Mouse (Mus musculus): Measurements from ENCODE around the gene Gpr137b. TPM values are rescaled to one million over a fixed set of nuclear protein-coding genes. Genes with fewer than 3 reads are reported as not detected.
"Not testable (repeated sequence)": the region's sequence is repeated elsewhere in the genome, so short reads cannot be mapped to it uniquely, and the experiment has no call there.

The Gpr137b gene
- polyA plus RNA-seq, 1 experiment: 7.5 TPM

DNA sequence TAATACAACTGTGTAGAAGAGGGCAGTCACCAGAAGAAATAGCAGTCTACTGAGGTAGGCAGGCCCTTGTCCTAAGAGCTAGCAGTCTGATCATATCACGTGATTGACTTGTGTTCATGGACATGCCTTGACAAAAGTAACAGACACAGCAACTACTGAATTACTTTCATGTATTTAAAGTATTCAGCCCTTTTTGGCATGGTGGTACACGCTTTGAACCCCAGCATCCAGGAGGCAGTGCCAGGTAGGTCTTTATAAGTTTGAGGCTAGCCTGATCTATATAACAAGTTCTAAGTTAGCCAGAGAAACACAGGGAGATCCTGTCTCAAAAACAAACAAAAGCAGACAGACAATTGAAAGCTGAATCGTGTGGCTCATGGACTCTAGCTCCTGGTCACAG lies 7.0 kb upstream of the Gpr137b start:
- not testable (repeated sequence) for H3K4me3 ChIP-seq (ENCODE audit: insufficient read depth, low read depth, low read length); H3K27ac ChIP-seq (replicated peaks; ENCODE audit: low read depth, low read length); H3K4me1 ChIP-seq (ENCODE audit: control insufficient read depth, insufficient read depth, insufficient read length, low read length)

DNA sequence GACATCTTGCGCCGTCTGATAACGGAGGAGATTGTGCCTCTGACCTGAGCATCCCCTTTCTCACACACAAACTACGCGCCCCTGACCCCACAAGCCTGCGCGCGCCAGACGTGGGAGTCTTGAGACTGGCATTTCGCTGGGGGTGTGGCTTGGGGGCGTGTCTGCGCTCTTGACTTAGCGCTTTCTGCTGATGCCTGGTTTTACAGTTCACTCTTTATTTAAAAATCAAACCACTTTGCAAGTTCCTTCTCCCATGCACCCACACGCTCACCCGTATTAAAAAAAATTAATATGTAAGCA lies 232 bp upstream of the Gpr137b start:
- peak overlapping the region; percentile 48 for H3K4me3 ChIP-seq (ENCODE audit: insufficient read depth, low read depth, low read length)
- not testable (repeated sequence) for H3K4me1 ChIP-seq (ENCODE audit: control insufficient read depth, insufficient read depth, insufficient read length, low read length); H3K27ac ChIP-seq (replicated peaks; ENCODE audit: low read depth, low read length)

- not testable (repeated sequence) for H3K4me1 ChIP-seq (ENCODE audit: control insufficient read depth, insufficient read depth, insufficient read length, low read length); H3K4me3 ChIP-seq (ENCODE audit: insufficient read depth, low read depth, low read length); H3K27ac ChIP-seq (replicated peaks; ENCODE audit: low read depth, low read length)
Observed at GRCm38 (mm10) chr13:13378168-13378859, 15.5 kb downstream of the Gpr137b start.

DNA sequence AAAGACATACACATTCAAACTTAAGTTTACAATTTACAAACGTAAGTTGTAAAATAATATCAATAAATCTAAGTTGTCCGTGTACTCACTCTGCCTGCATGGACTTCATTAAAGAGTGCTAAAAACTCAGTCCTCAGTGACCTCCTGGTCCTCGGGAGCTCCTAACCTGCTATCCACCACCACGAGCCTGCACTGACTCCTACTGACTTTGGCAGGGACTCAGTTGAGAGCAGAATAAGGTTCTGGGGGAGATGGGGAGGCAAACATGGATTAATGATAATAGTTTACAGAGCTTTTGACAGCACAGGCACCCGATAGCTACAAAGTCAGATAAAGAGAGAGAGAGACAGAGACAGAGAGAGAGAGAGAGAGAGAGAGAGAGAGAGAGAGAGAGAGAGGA lies 16.6 kb downstream of the Gpr137b start:
- H3K4me1 ChIP-seq (ENCODE audit: control insufficient read depth, insufficient read depth, insufficient read length, low read length): no peaks in the 10 kb centered on the region
- H3K27ac ChIP-seq (replicated peaks; ENCODE audit: low read depth, low read length): no peak overlapping the region
- no peak overlapping the region for H3K4me3 ChIP-seq (ENCODE audit: insufficient read depth, low read depth, low read length)

- H3K4me1 ChIP-seq (ENCODE audit: control insufficient read depth, insufficient read depth, insufficient read length, low read length); H3K4me3 ChIP-seq (ENCODE audit: insufficient read depth, low read depth, low read length); H3K27ac ChIP-seq (replicated peaks; ENCODE audit: low read depth, low read length): not testable (repeated sequence)
Observed at GRCm38 (mm10) chr13:13373965-13374364, 19.8 kb downstream of the Gpr137b start.

- not testable (repeated sequence) for H3K4me1 ChIP-seq (ENCODE audit: control insufficient read depth, insufficient read depth, insufficient read length, low read length); H3K4me3 ChIP-seq (ENCODE audit: insufficient read depth, low read depth, low read length); H3K27ac ChIP-seq (replicated peaks; ENCODE audit: low read depth, low read length)
Observed at GRCm38 (mm10) chr13:13371436-13371835, 22.4 kb downstream of the Gpr137b start.

DNA sequence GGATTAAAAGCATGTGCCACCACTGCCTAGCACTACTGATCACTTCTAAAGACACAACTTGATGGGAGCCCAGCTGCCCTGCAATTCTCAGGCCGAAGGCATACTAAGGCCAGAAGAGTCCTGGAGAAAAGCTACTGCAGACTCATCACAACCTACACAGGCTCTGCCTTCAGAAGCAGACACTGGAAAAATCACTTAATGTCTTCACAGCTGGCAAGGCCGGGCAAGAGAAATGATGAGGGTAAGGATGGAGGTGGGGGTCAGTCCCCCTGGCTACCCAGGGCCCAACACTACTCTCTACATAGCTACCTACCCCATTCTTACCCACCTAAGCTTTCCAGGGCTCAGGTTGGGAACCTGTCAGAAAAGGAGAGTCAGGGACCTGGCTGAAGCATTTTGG lies 27.4 kb downstream of the Gpr137b start:
- not testable (repeated sequence) for H3K27ac ChIP-seq (replicated peaks; ENCODE audit: low read depth, low read length); H3K4me3 ChIP-seq (ENCODE audit: insufficient read depth, low read depth, low read length); H3K4me1 ChIP-seq (ENCODE audit: control insufficient read depth, insufficient read depth, insufficient read length, low read length)

DNA sequence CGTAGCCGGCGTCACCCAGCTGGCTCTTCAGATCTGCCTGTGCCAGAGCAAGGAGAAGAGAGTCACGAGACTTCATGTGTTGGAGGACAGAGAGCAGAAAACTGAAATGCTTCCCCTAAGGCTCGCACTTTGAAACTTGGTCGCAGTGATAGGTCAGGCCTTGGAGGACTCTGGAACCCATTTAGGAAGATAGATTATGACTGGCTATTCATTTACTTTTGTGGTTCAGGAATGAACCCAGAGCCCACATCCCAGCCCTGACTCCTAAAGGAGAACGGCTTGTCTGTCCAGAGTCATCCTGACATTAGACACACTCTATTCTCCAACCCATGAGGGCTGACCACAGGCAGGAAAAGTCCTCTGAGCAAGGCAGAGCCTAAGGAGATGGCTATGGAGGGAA lies 30.3 kb downstream of the Gpr137b start:
- not testable (repeated sequence) for H3K27ac ChIP-seq (replicated peaks; ENCODE audit: low read depth, low read length); H3K4me1 ChIP-seq (ENCODE audit: control insufficient read depth, insufficient read depth, insufficient read length, low read length); H3K4me3 ChIP-seq (ENCODE audit: insufficient read depth, low read depth, low read length)

GRCm38 (mm10) chr13:13362261-13362660 lies 31.6 kb downstream of the Gpr137b start:
- H3K4me3 ChIP-seq (ENCODE audit: insufficient read depth, low read depth, low read length); H3K4me1 ChIP-seq (ENCODE audit: control insufficient read depth, insufficient read depth, insufficient read length, low read length); H3K27ac ChIP-seq (replicated peaks; ENCODE audit: low read depth, low read length): not testable (repeated sequence)

GRCm38 (mm10) chr13:13360045-13360444 lies 33.8 kb downstream of the Gpr137b start:
- H3K4me3 ChIP-seq (ENCODE audit: insufficient read depth, low read depth, low read length); H3K4me1 ChIP-seq (ENCODE audit: control insufficient read depth, insufficient read depth, insufficient read length, low read length); H3K27ac ChIP-seq (replicated peaks; ENCODE audit: low read depth, low read length): not testable (repeated sequence)

- H3K27ac ChIP-seq (replicated peaks; ENCODE audit: low read depth, low read length); H3K4me1 ChIP-seq (ENCODE audit: control insufficient read depth, insufficient read depth, insufficient read length, low read length); H3K4me3 ChIP-seq (ENCODE audit: insufficient read depth, low read depth, low read length): not testable (repeated sequence)
Observed at GRCm38 (mm10) chr13:13358602-13359001, 35.2 kb downstream of the Gpr137b start.

GRCm38 (mm10) chr13:13358097-13358496 lies 35.7 kb downstream of the Gpr137b start:
- not testable (repeated sequence) for H3K4me1 ChIP-seq (ENCODE audit: control insufficient read depth, insufficient read depth, insufficient read length, low read length); H3K27ac ChIP-seq (replicated peaks; ENCODE audit: low read depth, low read length); H3K4me3 ChIP-seq (ENCODE audit: insufficient read depth, low read depth, low read length)

DNA sequence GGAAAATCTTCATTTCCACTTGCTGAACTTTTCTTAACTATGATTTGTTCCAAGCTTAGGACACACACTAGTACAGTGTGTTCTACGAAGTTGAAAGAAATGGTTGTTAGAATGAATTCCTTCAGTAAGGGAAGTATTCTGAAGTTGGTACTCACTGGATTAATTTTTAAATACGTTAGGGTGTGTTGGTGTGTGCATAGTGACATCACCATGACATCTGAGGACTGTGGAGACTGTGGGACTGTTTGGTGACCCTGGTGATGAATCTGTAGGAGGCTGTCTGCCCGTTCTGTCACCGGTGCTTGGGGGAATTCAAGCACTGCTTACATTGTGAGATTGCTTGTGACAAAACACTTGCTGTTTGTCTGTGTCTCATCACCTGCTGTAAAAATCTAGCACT lies 41.7 kb downstream of the Gpr137b start:
- H3K4me3 ChIP-seq (ENCODE audit: insufficient read depth, low read depth, low read length): not testable (repeated sequence)

DNA sequence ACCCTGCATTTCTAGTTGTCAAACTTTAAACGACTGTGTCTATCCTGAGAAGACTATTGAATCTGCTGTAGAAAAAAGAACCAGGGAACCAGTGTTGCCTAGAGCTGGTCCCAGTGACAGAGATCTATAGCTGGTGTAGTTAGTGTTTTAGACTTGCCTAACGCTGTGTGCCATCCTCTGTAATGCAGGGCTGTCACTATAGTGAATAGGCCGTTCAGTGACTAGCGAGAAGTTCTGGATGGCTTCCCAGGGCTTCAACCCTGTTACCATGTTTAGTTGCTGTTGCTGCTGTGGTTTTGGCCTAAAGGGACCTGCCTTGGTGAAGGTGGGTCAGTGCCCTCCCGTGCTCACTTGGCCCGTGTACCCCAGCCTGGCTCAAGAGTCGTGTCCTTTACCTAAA lies 43.1 kb downstream of the Gpr137b start:
- not testable (repeated sequence) for H3K27ac ChIP-seq (replicated peaks; ENCODE audit: low read depth, low read length); H3K4me3 ChIP-seq (ENCODE audit: insufficient read depth, low read depth, low read length); H3K4me1 ChIP-seq (ENCODE audit: control insufficient read depth, insufficient read depth, insufficient read length, low read length)

More for the DNA sequence above, 41.7 kb downstream of the Gpr137b start:
- H3K27ac ChIP-seq (replicated peaks; ENCODE audit: low read depth, low read length); H3K4me1 ChIP-seq (ENCODE audit: control insufficient read depth, insufficient read depth, insufficient read length, low read length): not testable (repeated sequence)

DNA sequence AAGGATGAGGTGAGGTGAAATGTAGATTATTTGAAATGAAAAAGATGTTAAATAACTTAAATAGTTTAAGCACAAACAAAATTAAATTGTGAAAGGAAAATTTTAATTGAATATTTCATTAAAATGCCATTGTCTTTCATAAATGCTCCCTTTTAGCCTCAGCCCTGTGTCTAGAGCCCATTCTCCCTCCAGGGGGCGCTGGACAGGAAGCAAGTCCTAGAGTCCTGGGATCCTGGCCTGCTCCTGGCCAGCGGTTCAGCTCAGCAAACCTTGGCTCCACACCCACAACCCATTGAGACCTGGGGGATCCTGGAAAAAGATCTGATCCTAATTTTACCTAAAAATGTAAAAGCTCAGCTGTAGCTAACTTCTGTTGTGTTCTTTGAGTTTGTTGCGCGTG lies 44.5 kb downstream of the Gpr137b start:
- H3K4me3 ChIP-seq (ENCODE audit: insufficient read depth, low read depth, low read length): no peak overlapping the region
- H3K4me1 ChIP-seq (ENCODE audit: control insufficient read depth, insufficient read depth, insufficient read length, low read length): no peaks in the 10 kb centered on the region
- H3K27ac ChIP-seq (replicated peaks; ENCODE audit: low read depth, low read length): no peak overlapping the region

- not testable (repeated sequence) for H3K27ac ChIP-seq (replicated peaks; ENCODE audit: low read depth, low read length); H3K4me1 ChIP-seq (ENCODE audit: control insufficient read depth, insufficient read depth, insufficient read length, low read length); H3K4me3 ChIP-seq (ENCODE audit: insufficient read depth, low read depth, low read length)
Observed at GRCm38 (mm10) chr13:13347634-13348412, 46.0 kb downstream of the Gpr137b start.

Measured in brown adipose tissue, adult 24 weeks (tissue).